Mouse (Mus musculus) kidney, adult 8-10 months (tissue): ENCODE results near the gene Maml3.

ENCODE experiments used
- DNase-seq, 2 experiments: peaks; one replicate each; pipeline ENCODE4 v3.0.0; 2022

Maml3 gene

GRCm38 (mm10) chr3:51731949-51732636 lies 372.8 kb downstream of the Maml3 start:
- no peak for DNase-seq

- no peak for DNase-seq
Measured at GRCm38 (mm10) chr3:51730662-51731061, 374.2 kb downstream of the Maml3 start.

GRCm38 (mm10) chr3:51729109-51729918 lies 375.6 kb downstream of the Maml3 start:
- DNase-seq = no peak

GRCm38 (mm10) chr3:51728456-51728855 lies 376.4 kb downstream of the Maml3 start:
- no peak for DNase-seq

DNA sequence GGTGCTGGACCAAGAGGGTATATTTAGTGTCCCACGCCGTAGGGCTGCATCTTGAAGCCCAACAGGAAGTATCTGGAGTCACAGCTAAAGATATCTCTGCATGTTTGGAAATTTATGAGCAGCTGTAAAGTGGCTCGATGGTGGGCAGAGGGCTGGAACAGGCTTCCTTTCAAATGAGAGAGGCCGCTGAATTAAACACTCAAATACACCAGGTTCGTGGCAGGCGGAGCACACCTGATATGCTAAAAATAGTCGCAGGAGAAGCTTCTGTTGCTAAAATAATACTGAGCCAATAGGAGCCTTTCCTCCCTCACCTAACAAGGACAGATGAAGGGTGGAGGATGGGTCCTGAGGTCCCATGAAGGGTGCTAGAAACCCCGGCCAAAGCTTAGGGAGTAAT lies 376.9 kb downstream of the Maml3 start:
- no peak for DNase-seq

GRCm38 (mm10) chr3:51727487-51727886 lies 377.4 kb downstream of the Maml3 start:
- no peak for DNase-seq

DNA sequence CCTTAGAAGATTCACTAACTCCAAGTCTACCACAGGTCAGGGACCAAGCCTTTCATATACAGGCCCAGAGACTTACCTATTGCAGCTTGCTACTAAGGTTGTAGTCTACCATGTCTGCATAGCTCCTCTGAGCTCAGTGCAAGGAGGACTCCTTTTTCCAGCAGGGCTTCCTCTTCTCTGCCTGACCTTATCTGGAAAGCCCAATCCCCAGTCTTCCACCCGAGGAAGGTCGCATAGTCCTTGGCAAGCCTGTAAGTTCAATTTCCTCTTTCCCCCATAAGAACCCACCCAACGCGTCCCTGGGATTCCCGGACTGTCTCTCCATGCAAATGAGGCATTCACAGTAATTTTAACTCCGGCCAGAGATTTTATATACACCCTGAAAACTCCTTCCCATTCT lies 378.6 kb downstream of the Maml3 start:
- DNase-seq = no peak

DNA sequence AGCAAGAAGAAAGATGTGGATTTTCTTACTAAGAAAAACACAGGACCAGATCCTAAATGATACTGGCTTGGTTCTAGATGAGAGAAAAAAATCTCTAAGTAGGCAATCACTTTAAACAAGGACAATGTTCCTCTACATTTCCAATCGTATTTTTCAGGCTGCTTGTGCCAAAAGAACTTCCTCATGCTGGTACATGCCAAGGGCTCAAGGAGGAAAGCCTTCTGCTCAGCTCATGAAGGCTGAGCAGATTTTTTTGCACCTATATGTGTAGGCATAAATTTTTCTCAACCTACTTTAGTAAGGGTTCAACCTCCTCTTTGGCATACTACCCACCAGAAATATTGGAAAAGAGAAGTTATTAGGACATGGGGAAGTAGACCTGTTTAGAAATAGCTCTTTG lies 384.9 kb downstream of the Maml3 start:
- DNase-seq = no peak

DNA sequence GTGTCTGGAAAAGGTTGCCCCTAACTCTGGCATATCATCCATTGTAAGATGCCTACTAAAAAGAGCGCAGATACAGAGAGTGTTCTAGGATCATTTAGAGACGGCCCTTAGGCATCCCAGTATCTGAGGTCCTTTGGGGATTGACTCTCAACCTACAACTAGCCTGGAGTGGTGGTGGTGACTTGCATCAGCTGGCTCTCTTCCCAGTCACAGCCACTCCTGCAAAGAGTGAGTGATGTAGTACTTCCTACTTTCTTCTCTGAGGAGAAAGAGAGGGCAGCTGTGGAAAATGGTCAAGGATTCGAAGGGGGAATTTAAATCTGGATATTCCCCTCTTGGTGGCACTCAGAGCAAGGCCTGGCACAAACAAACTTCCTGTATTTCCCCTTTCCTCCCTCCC lies 385.5 kb downstream of the Maml3 start:
- no peak for DNase-seq

- DNase-seq = no peak
Measured at GRCm38 (mm10) chr3:51717909-51718308, 387.0 kb downstream of the Maml3 start.

GRCm38 (mm10) chr3:51717455-51717854 lies 387.4 kb downstream of the Maml3 start:
- no peak for DNase-seq

GRCm38 (mm10) chr3:51714469-51714868 lies 390.4 kb downstream of the Maml3 start:
- no peak for DNase-seq

GRCm38 (mm10) chr3:51713233-51713632 lies 391.6 kb downstream of the Maml3 start:
- DNase-seq = no peak

DNA sequence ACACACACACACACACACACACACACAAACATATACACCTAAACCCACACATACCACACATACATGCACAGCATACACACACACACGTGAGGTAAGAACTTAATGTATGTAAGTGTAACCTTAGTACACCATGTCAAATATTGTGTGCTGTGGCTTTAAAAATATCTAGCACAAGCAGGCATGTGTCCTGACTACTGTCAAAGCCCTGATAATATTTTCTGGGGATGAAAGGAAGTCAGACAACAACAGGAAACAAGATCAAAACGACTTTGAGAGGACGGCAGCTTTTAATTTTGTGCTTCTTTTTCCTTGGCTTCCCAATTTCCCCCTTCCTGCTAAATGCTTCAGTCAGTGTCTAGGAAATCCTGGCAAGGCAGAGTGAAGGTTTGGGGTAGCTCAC lies 392.5 kb downstream of the Maml3 start:
- DNase-seq = no peak

DNA sequence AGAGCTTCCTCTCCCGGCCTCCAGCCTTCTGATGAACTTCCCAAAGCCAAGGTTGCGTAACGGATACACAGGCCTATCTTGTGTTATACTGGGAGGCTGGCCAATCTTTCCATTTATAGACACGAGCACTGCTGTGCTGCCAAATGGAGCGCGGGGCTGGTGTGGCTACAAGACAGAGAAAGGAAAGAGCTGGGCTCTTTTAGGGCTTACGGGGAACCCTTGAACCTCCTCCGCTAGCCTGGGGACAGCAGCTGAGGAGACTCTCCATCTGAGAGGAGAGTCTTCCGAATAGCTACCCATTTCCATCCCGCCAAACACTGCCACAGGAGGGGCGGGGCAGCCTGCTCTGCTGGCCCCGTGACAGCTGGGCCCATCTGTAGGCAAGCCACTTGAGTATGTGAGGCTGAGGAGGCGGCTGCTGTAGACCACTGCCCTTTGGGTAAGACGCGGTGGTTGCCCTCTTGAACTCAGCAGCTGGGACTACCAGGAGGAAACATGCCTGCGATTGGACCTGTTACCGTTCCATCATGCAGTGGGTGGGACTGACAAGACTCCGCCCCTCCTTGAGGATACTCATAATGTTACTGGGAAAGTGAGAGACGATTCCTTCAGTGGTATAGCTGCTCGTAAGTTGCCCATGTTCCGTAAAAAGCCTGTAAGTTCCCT lies 396.0 kb downstream of the Maml3 start:
- DNase-seq = peak; percentile 83 to 86

- no peak for DNase-seq
Measured at GRCm38 (mm10) chr3:51708375-51708745, 396.5 kb downstream of the Maml3 start.

DNA sequence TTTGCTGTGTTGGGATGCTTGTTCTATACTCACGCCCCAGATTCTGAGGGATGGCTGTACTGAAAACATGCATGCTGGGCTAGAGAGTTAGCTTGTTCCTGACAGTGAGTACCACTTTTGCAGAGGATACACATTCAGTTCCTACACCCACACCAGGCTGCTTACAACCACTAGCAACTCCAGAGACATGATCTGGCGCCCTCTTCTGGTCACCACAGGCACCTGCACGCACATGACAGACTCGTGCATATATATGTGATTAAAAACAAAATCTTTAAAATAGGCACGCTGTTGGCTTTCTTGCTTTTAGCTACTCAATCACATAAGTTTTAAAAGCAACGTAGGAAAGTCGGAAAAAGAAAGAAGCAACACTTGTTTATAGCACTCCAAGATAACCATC lies 399.7 kb downstream of the Maml3 start:
- DNase-seq = no peak

DNA sequence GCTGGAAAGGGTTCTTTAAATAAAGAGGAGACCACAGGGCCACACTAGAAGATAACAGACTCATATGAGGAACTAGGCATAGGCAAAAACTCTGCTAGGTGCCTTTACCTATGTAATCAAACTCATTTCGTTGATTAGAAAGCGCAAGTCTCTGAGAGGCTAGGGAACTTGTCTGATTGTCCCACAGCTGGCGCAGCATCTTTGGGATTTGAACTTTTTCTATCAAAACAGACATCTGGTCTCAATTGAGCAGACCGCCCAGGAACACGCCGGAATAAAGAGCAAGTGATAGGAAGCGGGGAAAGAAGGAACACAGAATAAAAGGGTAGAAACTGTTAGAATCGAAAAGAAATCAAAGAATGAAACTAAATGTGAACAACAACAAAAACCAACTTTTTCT lies 401.4 kb downstream of the Maml3 start:
- no peak for DNase-seq

- no peak for DNase-seq
Measured at GRCm38 (mm10) chr3:51702701-51703286, 402.1 kb downstream of the Maml3 start.

GRCm38 (mm10) chr3:51701950-51702349 lies 402.9 kb downstream of the Maml3 start:
- no peak for DNase-seq

DNA sequence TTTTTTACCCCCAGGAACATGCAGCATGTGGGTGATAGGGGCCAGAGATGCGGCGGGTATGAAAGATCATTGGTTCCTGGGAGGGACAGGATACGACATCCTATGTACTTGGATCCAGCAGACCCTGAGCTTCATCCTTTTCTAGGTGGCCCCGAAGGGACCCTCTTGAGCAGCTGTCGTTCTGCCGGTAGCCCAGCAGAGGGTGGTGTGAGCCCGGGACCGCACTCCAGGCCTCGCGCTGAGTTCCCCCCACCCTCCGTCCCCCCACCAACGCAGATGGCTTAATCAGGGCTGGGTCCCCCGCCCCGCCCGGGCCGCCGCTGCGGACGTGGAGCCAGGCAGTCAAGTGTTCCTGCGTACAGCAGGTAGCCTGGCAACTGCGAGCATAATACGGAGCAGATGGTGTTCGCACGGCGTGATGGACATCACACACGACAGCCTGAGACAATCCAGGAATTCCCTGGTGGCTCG lies 403.6 kb downstream of the Maml3 start:
- DNase-seq = peak; percentile 29 to 30

GRCm38 (mm10) chr3:51700731-51701280 lies 404.1 kb downstream of the Maml3 start:
- no peak for DNase-seq

DNA sequence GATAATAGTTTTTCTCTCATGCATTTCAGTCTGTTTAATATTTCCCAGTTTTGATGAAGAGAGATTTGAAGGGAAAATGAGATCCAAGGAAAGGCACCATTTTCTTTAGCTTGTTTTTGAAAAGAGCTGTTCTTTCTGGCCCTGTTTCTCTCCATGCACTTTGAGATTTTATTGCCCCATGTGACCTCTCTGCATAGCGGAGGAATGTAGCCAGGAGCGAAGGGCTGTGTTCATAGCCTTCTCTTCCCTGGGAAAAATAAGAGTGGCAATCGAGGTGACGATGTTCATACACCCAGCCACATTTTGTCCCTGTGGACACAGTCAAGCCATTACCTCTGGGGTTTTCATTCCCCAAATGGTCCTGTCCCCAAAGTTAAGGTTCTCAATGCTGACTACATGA lies 404.8 kb downstream of the Maml3 start:
- DNase-seq = peak in 1 of 2 experiments; percentile 29
